Mouse (Mus musculus): ENCODE data around the gene March9.

GRCm38 (mm10) chr10:127094382-127094802 lies 34.4 kb upstream of the March9 start:
- TF ChIP-seq ZNF384 (IDR thresholded peaks at IDR 0.05; ENCODE audit: low read depth, low read length), result no peak
- no peak for TF ChIP-seq CHD2 (IDR thresholded peaks at IDR 0.05; ENCODE audit: low read depth, low read length)
- TF ChIP-seq MAFK (IDR thresholded peaks at IDR 0.05; ENCODE audit: insufficient read depth, low read depth, low read length), result no peak

Data from ES-E14 (cell line).